Mouse (Mus musculus) intestine, embryonic 14.5 days (tissue): ENCODE measurements around the gene Vps13a. TPM values are rescaled to one million over a fixed set of nuclear protein-coding genes. Genes with fewer than 3 reads are reported as not detected.

ENCODE experiments used
- ATAC-seq: fragments of 200-750 bp; cut with Nextera tagmentation; replicated peaks from 2 replicates; pipeline ENCODE4 v1.8.0; 2017; ENCODE audit warnings: low read depth, moderate number of reproducible peaks, moderate TSS enrichment, moderate library complexity; ENCODE audit not compliant: low FRiP score, low TSS enrichment
- DNase-seq: peaks from one replicate; pipeline ENCODE4 v3.0.0-alpha.2; 2018; ENCODE audit warnings: low spot score
- H3K27ac ChIP-seq: fragments of 300-500 bp; sonication (generic); 2 replicates; pipeline ENCODE4 v1.5.1; 2014; ENCODE audit warnings: low read depth, mild to moderate bottlenecking, control low read depth
- H3K27me3 ChIP-seq: fragments of 300-500 bp; sonication (generic); replicated peaks from 2 replicates; pipeline ENCODE4 v1.6.1; 2014; ENCODE audit warnings: low read length, control low read depth; ENCODE audit not compliant: control insufficient read depth, insufficient read depth
- H3K36me3 ChIP-seq: fragments of 300-500 bp; sonication (generic); 2 replicates; pipeline ENCODE4 v1.6.1; 2014; ENCODE audit warnings: low read length, control low read depth; ENCODE audit not compliant: control insufficient read depth, insufficient read depth
- H3K4me1 ChIP-seq: fragments of 300-500 bp; sonication (generic); replicated peaks from 2 replicates; pipeline ENCODE4 v1.6.1; 2014; ENCODE audit warnings: low read length, control low read depth, mixed read lengths; ENCODE audit not compliant: control insufficient read depth, insufficient read depth
- H3K4me2 ChIP-seq: fragments of 300-500 bp; sonication (generic); 2 replicates; pipeline ENCODE4 v1.6.1; 2014; ENCODE audit warnings: low read length
- H3K4me3 ChIP-seq: fragments of 300-500 bp; sonication (generic); 2 replicates; pipeline ENCODE4 v1.5.1; 2014; ENCODE audit warnings: low read depth, low read length, control low read depth, mixed read lengths
- H3K9ac ChIP-seq: fragments of 300-500 bp; sonication (generic); 2 replicates; pipeline ENCODE4 v1.6.1; 2014; ENCODE audit warnings: mild to moderate bottlenecking, low read length
- H3K9me3 ChIP-seq: fragments of 300-500 bp; sonication (generic); 2 replicates; pipeline ENCODE4 v1.6.1; 2016; ENCODE audit warnings: low read length, control low read depth; ENCODE audit not compliant: control insufficient read depth
- WGBS: fragments of 180-500 bp; shearing (Covaris S2); extraction: QIAGEN DNeasy Blood & Tissue Kit; methylation state at CpG from one replicate; pipeline ENCODE4 v1.1.7; 2014; 5-methylcytosine and 5-hydroxymethylcytosine counted together
- polyA plus RNA-seq: library from polyadenylated mRNA; unstranded; fragments of >200 nt; fragmentation: Nextera tagmentation; extraction: Ambion mirVana; gene quantifications from 2 replicates; pipeline ENCODE4 v1.2.1, GENCODE M21; 2014

Gene Vps13a
- polyA plus RNA-seq, 1 experiment from 2014 or later: 16.3 TPM

GRCm38 (mm10) chr19:16607634-16608033, 173.1 kb downstream of the Vps13a start:
- 84% methylated on average over 6 of the region's 6 CpGs for WGBS
- ATAC-seq: no peak
- Histone ChIP-seq H3K27me3 (no peaks in the 10 kb centered on the region), H3K9me3 (no peaks in the 10 kb centered on the region), H3K4me3 (no peak overlapping the region), H3K9ac (no peak overlapping the region), H3K4me2 (no peak overlapping the region), H3K36me3 (peaks cover 13% of the 10 kb centered on the region), H3K27ac (no peak overlapping the region), H3K4me1 (no peaks in the 10 kb centered on the region)
- DNase-seq: no peak

- Histone ChIP-seq H3K27ac (no peak overlapping the region), H3K36me3 (no peaks in the 10 kb centered on the region), H3K9me3 (no peaks in the 10 kb centered on the region), H3K4me1 (peaks cover 13% of the 10 kb centered on the region), H3K9ac (no peak overlapping the region), H3K4me2 (no peak overlapping the region), H3K4me3 (no peak overlapping the region), H3K27me3 (no peaks in the 10 kb centered on the region)
- ATAC-seq (no peak), DNase-seq (no peak)
- WGBS: 83% methylated on average over 8 of the region's 8 CpGs
These were observed 178.7 kb downstream of the Vps13a start for GRCm38 (mm10) chr19:16602026-16602425.

- no peak overlapping the region for H3K4me3 ChIP-seq
- peak; percentile 86 for DNase-seq
- no peaks in the 10 kb centered on the region for H3K27me3 ChIP-seq
- ATAC-seq: peak; percentile 63
- peak overlapping the region; percentile 5; the same call in 1 of the 2 replicates for H3K4me2 ChIP-seq
- WGBS: 17% methylated on average over 9 of the region's 9 CpGs
- H3K9me3 ChIP-seq: no peaks in the 10 kb centered on the region
- H3K36me3 ChIP-seq: no peaks in the 10 kb centered on the region
- H3K9ac ChIP-seq: no peak overlapping the region
- H3K4me1 ChIP-seq: peaks cover 13% of the 10 kb centered on the region
- peak overlapping the region; percentile 38; the same call in 1 of the 2 replicates for H3K27ac ChIP-seq
These were observed 181.3 kb downstream of the Vps13a start for GRCm38 (mm10) chr19:16599298-16599970.

GRCm38 (mm10) chr19:16598653-16599297, 182.0 kb downstream of the Vps13a start:
- H3K4me3 ChIP-seq: no peak overlapping the region
- peak overlapping the region; percentile 38; the same call in 1 of the 2 replicates for H3K27ac ChIP-seq
- H3K4me1 ChIP-seq: peaks cover 13% of the 10 kb centered on the region
- no peaks in the 10 kb centered on the region for H3K9me3 ChIP-seq
- H3K27me3 ChIP-seq: no peaks in the 10 kb centered on the region
- ATAC-seq (peak; percentile 76), DNase-seq (no peak)
- WGBS: 20% methylated on average over 11 of the region's 11 CpGs
- H3K4me2 ChIP-seq: peak overlapping the region; percentile 5; the same call in 1 of the 2 replicates
- H3K9ac ChIP-seq: no peak overlapping the region
- no peaks in the 10 kb centered on the region for H3K36me3 ChIP-seq

- Histone ChIP-seq H3K9ac (no peak overlapping the region), H3K9me3 (no peaks in the 10 kb centered on the region), H3K27me3 (no peaks in the 10 kb centered on the region), H3K4me2 (no peak overlapping the region), H3K4me1 (peaks cover 13% of the 10 kb centered on the region), H3K27ac (no peak overlapping the region), H3K36me3 (no peaks in the 10 kb centered on the region), H3K4me3 (no peak overlapping the region)
- ATAC-seq: no peak
- peak; percentile 50 for DNase-seq
- WGBS: 62% methylated on average over 6 of the region's 6 CpGs
These were observed 183.5 kb downstream of the Vps13a start for GRCm38 (mm10) chr19:16597216-16597615.

GRCm38 (mm10) chr19:16593975-16594317, 186.8 kb downstream of the Vps13a start:
- Histone ChIP-seq H3K27ac (no peak overlapping the region), H3K9me3 (no peaks in the 10 kb centered on the region), H3K4me1 (peaks cover 10% of the 10 kb centered on the region), H3K4me2 (no peak overlapping the region), H3K9ac (no peak overlapping the region), H3K4me3 (no peak overlapping the region), H3K36me3 (no peaks in the 10 kb centered on the region), H3K27me3 (no peaks in the 10 kb centered on the region)
- ATAC-seq (no peak), DNase-seq (no peak)

GRCm38 (mm10) chr19:16593256-16593974, 187.3 kb downstream of the Vps13a start:
- Histone ChIP-seq H3K36me3 (no peaks in the 10 kb centered on the region), H3K9ac (no peak overlapping the region), H3K9me3 (no peaks in the 10 kb centered on the region), H3K27ac (no peak overlapping the region), H3K4me3 (no peak overlapping the region), H3K4me2 (no peak overlapping the region), H3K4me1 (peaks cover 5% of the 10 kb centered on the region; the same call in 1 of the 2 replicates), H3K27me3 (no peaks in the 10 kb centered on the region)
- ATAC-seq (no peak), DNase-seq (peak; percentile 46)
- 86% methylated on average over 7 of the region's 7 CpGs for WGBS

GRCm38 (mm10) chr19:16585379-16585778, 195.4 kb downstream of the Vps13a start:
- Histone ChIP-seq H3K36me3 (no peaks in the 10 kb centered on the region), H3K4me1 (no peaks in the 10 kb centered on the region), H3K27me3 (no peaks in the 10 kb centered on the region), H3K4me3 (no peak overlapping the region), H3K9ac (no peak overlapping the region), H3K4me2 (no peak overlapping the region), H3K27ac (no peak overlapping the region), H3K9me3 (no peaks in the 10 kb centered on the region)
- ATAC-seq: no peak
- WGBS: 15% methylated on average over 3 of the region's 3 CpGs
- DNase-seq: no peak
